Mouse (Mus musculus) cerebellum, postnatal 10 days (tissue): ENCODE measurements around the gene Daxx.
A peak's percentile ranks its signal among the peaks of the same experiment; 100 is the strongest.
"Not testable (repeated sequence)": the region's sequence is repeated elsewhere in the genome, so short reads cannot be mapped to it uniquely, and the experiment has no call there.

ENCODE experiments used
- DNase-seq, 2 experiments: peaks; one replicate each; pipeline ENCODE4 v3.0.0; 2021; ENCODE audit warnings: mixed read lengths in 2 of 2

Gene Daxx

GRCm38 (mm10) chr17:33903911-33904651 lies 5.1 kb upstream of the Daxx start:
- DNase-seq: not testable (repeated sequence)

DNA sequence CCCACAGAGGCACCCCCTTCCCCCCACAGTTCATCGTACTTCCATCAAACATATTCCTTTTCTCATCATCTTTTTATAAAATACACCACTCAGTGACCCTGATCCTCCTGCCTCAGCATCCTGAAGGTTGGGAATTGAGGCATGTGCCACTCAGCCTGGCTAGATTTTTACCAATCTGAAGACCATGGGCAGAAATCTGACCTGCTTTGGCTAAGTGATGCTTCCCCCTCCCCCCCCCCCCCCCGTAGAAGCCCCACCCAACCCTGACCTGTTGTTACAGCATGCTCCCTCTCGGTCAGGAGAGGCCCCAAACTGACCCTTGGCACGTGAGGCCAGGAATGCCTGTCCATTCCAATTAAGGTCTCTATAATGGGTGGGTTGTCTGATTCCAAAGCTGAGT lies 4.4 kb upstream of the Daxx start, which contains the start of gene Platr17:
TSS of gene Platr17 (plus strand) at position 301 of the 400 bp plus-strand sequence.
- not testable (repeated sequence) for DNase-seq

DNA sequence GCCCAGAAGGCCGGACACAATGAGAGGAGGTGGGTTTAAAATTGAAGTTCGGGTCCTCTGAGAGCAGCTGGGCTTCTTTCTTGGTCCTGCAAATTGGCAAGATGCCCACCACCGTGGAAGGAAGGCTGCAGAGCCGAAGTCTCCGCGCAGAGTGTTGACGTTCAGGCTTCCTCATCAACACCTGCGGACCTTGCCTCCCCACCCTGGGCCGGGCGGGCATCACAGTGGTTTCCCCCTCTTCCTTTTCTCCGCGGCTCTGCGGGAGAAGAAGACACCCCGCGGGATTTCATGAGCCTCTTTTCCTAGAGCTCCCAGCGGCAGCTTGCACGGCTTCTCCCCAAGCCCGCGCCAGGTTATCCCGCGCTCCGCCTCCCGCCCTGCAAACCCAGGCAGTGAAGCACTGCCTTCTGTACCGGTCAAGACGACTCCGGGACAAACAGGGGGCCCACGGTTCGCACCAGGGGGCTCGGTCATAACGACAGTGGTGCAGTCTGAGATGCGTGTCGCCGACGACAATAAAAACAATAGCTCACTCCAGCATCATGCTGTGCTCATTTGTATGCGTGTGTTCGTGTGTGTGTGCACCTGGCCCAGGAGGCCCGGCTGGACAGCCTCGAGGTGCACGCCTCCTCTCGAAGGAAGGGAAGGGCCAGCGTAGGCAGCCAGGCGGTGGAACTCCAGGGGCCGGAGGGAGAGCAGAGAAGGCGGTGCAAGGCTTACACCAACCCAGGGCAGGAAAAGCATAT lies 710 bp upstream of the Daxx start:
- DNase-seq: peak; percentile 81 to 84

DNA sequence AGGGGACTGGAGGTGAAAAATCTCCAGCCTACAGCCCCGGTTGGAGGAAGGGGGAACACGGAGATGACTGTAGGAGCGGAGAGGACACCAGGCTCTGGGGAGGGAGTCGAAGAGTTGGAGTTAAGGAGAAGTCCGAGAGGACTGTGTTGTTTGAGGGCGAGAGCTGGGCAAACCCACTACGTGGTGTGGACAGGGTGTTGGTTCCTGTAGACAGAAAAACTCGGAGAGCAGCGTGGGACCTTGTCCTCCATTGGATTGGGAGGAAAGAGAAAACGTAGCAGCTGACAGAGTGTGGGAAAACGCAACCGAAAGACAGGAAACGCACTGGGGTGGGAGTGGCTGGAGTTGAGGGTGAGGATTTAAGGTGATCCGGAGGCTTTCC lies 646 bp downstream of the Daxx start:
- DNase-seq: no peak

- DNase-seq: no peak
Measured at GRCm38 (mm10) chr17:33910346-33911051, 1.3 kb downstream of the Daxx start.

- no peak for DNase-seq
Measured at GRCm38 (mm10) chr17:33911052-33911812, 2.0 kb downstream of the Daxx start.

- DNase-seq: no peak
Measured at GRCm38 (mm10) chr17:33911813-33912414, 2.7 kb downstream of the Daxx start.

GRCm38 (mm10) chr17:33913264-33913663 lies 4.0 kb downstream of the Daxx start:
- no peak for DNase-seq

- DNase-seq: no peak
Measured at GRCm38 (mm10) chr17:33913905-33914304, 4.7 kb downstream of the Daxx start.

DNA sequence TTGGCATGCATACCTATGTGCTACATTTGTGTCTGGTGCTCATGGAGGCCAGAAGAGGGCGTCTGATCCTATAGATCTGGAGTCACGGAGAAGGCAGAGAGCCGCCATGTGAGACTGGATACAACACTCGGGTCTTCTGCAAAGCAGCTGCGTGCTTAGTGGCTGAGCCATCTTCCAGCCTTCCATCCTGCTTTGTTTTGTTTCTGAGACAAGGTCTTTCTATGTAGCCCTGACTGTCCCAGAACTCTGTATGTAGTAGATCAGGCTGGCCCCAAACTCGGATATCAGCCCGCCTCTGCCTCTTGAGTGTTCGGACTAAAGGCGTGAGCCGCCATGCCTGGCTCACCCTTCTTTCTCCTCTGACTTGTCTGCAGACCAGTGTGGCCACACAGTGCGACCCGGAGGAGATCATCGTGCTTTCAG lies 5.8 kb downstream of the Daxx start:
- DNase-seq: peak in 1 of 2 experiments; percentile 20

- DNase-seq: peak; percentile 98 to 99
Measured at GRCm38 (mm10) chr17:33915671-33916250, 6.5 kb downstream of the Daxx start, which contains the start of the genes Tapbp and Zbtb22. TSS of gene Tapbp (plus strand) at chr17:33915899. TSS of gene Zbtb22 (plus strand) at chr17:33915904.

GRCm38 (mm10) chr17:33916294-33916693 lies 7.1 kb downstream of the Daxx start:
- DNase-seq: no peak

DNA sequence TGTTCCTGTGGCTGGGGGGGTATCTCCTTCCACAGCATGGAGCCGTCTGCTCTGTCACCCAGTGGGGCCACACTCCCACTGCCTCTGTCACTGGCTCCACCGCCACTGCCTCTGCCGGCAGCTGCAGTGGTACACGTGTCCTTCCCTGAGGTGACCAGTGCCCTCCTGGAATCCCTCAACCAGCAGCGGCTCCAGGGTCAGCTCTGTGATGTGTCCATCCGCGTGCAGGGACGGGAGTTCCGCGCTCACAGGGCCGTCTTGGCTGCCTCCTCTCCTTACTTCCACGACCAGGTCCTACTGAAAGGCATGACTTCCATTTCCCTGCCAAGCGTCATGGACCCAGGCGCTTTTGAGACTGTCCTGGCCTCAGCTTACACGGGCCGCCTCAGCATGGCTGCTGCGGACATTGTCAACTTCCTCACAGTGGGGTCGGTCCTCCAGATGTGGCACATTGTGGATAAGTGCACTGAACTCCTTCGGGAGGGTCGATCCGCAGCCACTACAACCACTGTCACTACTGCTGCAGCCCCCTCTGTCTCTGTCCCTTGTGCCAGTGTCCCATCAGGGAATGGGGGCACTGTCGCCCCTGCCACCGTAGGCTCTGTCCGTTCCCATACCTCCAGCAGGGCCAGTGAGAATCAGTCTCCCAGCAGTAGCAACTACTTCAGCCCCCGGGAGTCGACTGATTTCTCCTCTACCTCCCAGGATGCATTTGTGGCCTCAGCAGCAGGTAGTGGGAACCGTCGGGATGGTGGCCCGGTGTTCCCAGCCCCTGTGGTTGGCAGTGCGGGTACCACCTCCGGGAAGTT lies 7.8 kb downstream of the Daxx start:
- peak in 1 of 2 experiments; percentile 35 for DNase-seq

- peak in 1 of 2 experiments; percentile 19 for DNase-seq
Measured at GRCm38 (mm10) chr17:33917656-33918292, 8.6 kb downstream of the Daxx start.

DNA sequence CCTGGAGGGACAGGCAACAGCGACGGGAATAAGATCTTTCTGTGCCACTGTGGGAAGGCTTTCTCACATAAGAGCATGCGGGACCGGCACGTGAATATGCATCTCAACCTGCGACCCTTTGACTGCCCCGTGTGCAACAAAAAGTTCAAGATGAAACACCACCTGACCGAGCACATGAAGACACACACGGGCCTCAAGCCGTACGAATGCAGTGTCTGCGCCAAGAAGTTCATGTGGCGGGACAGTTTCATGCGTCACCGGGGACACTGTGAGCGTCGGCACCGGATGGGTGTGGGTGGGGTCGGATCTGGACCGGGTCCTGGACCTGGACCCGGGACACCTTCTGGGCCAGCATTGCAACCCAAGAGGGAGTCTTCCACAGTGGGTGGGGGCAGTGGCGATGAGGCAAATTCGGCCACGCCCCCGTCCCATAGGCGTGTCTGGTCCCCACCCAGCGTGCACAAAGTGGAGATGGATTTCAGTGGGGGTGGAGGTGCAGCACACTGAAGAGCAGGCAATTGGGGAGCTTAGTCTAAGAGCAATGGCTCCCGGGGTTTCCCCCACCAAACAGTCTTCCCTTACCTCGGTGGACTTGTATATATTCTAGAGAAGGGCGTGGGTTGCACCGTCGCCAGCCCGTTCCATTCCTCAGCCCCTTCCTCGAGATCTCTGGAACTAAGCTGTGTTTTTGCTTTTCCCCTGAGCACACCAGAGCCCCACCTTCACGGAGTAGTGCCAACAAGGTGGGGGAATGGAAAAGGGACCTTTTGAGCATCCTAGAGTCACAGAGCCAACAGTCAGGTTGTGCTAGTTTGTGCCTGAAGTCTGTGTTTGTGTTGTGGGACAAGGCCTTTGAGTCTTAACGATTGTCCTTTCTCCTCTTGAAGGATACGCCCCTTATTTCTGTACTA lies 9.3 kb downstream of the Daxx start:
- peak; percentile 36 to 43 for DNase-seq

DNA sequence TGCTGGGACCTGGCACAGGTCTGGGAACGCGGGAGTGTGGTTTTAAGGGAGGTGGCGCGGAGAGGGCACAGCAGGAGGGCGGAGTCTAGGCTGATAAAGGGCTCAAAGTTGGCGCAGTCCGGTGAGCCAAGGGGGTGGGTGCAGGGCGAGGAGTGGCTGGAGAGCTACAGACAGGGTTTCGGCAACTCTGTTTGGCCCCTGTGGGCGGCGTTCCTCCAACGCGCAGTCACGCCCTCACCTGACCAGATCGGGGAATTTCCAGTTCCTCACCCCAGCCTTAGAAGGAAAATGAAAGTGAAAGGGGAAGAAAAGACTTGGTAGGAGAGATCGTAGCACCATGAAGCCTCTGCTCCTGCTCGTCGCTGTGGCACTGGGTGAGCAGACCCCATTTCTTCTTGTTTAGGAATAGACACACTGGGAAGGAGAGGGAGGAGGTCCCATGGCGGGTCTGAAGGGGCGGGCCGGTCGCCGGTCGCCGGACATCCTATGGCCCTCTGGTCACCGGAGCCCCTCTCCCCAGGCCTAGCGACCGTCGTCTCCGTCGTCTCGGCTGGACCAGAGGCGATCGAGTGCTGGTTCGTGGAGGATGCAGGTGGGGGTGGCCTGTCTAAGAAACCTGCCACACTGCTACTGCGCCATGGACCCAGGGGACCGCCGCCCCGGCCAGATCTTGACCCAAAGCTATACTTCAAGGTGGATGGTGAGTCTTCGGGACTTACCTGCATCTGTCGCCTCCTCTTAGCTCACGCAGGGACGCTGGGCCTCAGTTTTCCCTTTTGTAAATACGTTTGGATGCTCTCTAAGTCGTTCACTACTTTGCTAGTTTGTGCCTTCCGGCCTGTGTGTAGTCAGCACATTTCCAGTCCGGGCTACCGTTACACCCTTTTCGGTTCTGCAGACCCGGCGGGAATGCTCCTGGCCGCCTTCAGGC lies 10.4 kb downstream of the Daxx start:
- DNase-seq: peak; percentile 75

DNA sequence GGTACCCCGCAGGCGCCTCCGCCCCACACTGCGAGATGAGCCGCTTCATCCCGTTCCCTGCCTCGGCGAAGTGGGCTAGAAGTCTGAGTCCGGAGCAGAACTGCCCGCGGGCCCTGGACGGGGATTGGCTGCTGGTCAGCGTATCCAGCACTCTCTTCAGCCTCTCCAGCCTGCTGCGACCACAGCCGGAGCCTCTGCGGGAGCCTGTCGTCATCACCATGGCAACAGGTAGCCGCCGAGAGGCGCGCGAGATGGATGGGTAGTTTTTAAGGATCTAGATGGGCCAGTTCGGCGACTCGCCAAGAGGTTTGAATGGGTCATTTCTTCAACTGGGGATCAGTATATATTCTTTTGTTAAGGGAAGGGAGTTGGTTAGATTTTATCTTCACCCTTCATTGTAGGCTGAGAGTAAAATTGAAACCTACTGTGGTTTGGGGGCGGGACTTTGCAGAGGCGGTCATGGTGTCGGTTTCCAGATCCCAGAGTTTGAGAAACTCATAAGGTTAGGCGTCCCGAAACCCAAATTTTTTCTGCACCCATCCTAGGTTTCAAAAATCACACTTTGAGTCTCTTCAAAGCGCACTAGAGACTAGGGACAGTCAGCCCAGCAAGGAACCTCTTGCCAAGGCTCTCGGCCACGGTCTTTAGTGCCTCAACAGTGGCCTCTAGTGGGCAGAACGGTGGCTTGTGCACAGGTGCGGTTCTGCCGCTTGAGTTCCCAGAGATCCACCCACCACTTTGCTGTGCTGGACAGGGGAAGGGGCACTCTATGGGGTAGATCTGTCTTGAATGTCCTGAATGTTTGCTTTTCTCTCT lies 11.3 kb downstream of the Daxx start:
- peak; percentile 95 to 97 for DNase-seq
